Mouse (Mus musculus) heart, postnatal 0 days (tissue): ENCODE results near the gene Tsen54. TPM values are rescaled to one million over a fixed set of nuclear protein-coding genes. Genes with fewer than 3 reads are reported as not detected.

Experiments used
- ATAC-seq: fragments of 200-750 bp; cut with Nextera tagmentation; 2 replicates; pipeline ENCODE4 v1.8.0; 2017; ENCODE audit warnings: low read depth, moderate number of reproducible peaks, moderate library complexity; ENCODE audit not compliant: insufficient read depth
- DNase-seq: peaks from one replicate; pipeline ENCODE4 v3.0.0-alpha.2; 2016; ENCODE audit warnings: low spot score
- H3K27ac ChIP-seq: fragments of 300-500 bp; sonication (generic); 2 replicates; pipeline ENCODE4 v1.5.1; 2014; ENCODE audit warnings: low read depth, mild to moderate bottlenecking
- H3K27me3 ChIP-seq: fragments of 300-500 bp; sonication (generic); 2 replicates; pipeline ENCODE4 v1.6.1; 2014; ENCODE audit warnings: low read length, mixed read lengths; ENCODE audit not compliant: control insufficient read depth, insufficient read depth
- H3K36me3 ChIP-seq: fragments of 300-500 bp; sonication (generic); replicated peaks from 2 replicates; pipeline ENCODE4 v1.6.1; 2014; ENCODE audit warnings: low read length, mixed read lengths; ENCODE audit not compliant: control insufficient read depth, insufficient read depth
- H3K4me1 ChIP-seq: fragments of 300-500 bp; sonication (generic); 2 replicates; pipeline ENCODE4 v1.6.1; 2014; ENCODE audit warnings: antibody characterized with exemption; ENCODE audit not compliant: control insufficient read depth, insufficient read depth
- H3K4me2 ChIP-seq: fragments of 300-500 bp; sonication (generic); 2 replicates; pipeline ENCODE4 v1.6.1; 2014; ENCODE audit warnings: low read depth, mild to moderate bottlenecking, low read length, moderate library complexity
- H3K4me3 ChIP-seq: fragments of 300-500 bp; sonication (generic); 2 replicates; pipeline ENCODE4 v1.5.1; 2014; ENCODE audit warnings: low read depth, low read length
- H3K9ac ChIP-seq: fragments of 300-500 bp; sonication (generic); replicated peaks from 2 replicates; pipeline ENCODE4 v1.6.1; 2014; ENCODE audit warnings: low read depth, low read length, mixed read lengths
- H3K9me3 ChIP-seq: fragments of 300-500 bp; sonication (generic); replicated peaks from 2 replicates; pipeline ENCODE4 v1.6.1; 2016; ENCODE audit warnings: low read length; ENCODE audit not compliant: control insufficient read depth
- CTCF ChIP-seq: IDR thresholded peaks from 2 replicates; pipeline ENCODE4 v1.5.1; 2016; ENCODE audit warnings: antibody characterized with exemption, control low read depth, low read depth
- EP300 ChIP-seq: IDR thresholded peaks from 2 replicates; pipeline ENCODE4 v1.6.1; 2016; ENCODE audit warnings: antibody characterized with exemption, low read depth
- WGBS: fragments of 180-500 bp; shearing (Covaris S2); extraction: QIAGEN DNeasy Blood & Tissue Kit; methylation state at CpG from one replicate; pipeline ENCODE4 v1.1.7; 2014; 5-methylcytosine and 5-hydroxymethylcytosine counted together
- polyA plus RNA-seq: library from polyadenylated mRNA; unstranded; fragments of >200 nt; fragmentation: Nextera tagmentation; extraction: Ambion mirVana; gene quantifications from 2 replicates; pipeline ENCODE4 v1.2.1, GENCODE M21; 2015
- total RNA-seq: library from RNA; depleted of rRNA; stranded (reverse); fragments of >200 nt; gene quantifications from 2 replicates; pipeline ENCODE4 v1.2.3, GENCODE M21; 2014; ENCODE audit warnings: low replicate concordance

The Tsen54 gene
- total and polyA plus RNA-seq, 2 experiments from 2014 or later: 17.7 to 35.5 TPM

- TF ChIP-seq CTCF: no peak; the same call in 1 of the 2 replicates
- TF ChIP-seq EP300: no peak
- Histone ChIP-seq H3K27me3 (no peaks in the 10 kb centered on the region), H3K27ac (no peak overlapping the region), H3K9me3 (no peaks in the 10 kb centered on the region), H3K9ac (no peak overlapping the region), H3K4me1 (peaks cover 8% of the 10 kb centered on the region), H3K36me3 (peaks cover 33% of the 10 kb centered on the region), H3K4me3 (no peak overlapping the region), H3K4me2 (no peak overlapping the region)
- DNase-seq (no peak), ATAC-seq (no peak)
- WGBS: 86% methylated on average over 5 of the region's 5 CpGs
Measured at GRCm38 (mm10) chr11:115817331-115817730, 2.8 kb downstream of the Tsen54 start.

- H3K4me1 ChIP-seq: peaks cover 13% of the 10 kb centered on the region
- H3K36me3 ChIP-seq: peaks cover 38% of the 10 kb centered on the region
- no peaks in the 10 kb centered on the region for H3K9me3 ChIP-seq
- H3K9ac ChIP-seq: no peak overlapping the region
- ATAC-seq: no peak
- no peak overlapping the region for H3K4me3 ChIP-seq
- WGBS: 79% methylated on average over 16 of the region's 16 CpGs
- H3K27me3 ChIP-seq: no peaks in the 10 kb centered on the region
- DNase-seq: no peak
- H3K27ac ChIP-seq: no peak overlapping the region
- H3K4me2 ChIP-seq: no peak overlapping the region
- TF ChIP-seq EP300: no peak
- no peak for TF ChIP-seq CTCF
Measured at GRCm38 (mm10) chr11:115819915-115820623, 5.5 kb downstream of the Tsen54 start.

GRCm38 (mm10) chr11:115821001-115821400, 6.5 kb downstream of the Tsen54 start:
- H3K36me3 ChIP-seq: peaks cover 38% of the 10 kb centered on the region
- H3K4me3 ChIP-seq: no peak overlapping the region

GRCm38 (mm10) chr11:115823774-115824740, 9.5 kb downstream of the Tsen54 start, which contains the start of gene Llgl2:
Llgl2 (plus strand) TSS chr11:115824049.
- Histone ChIP-seq H3K4me2 (peak within 1 kb of the TSS; percentile 97), H3K4me1 (peaks cover 8% of the 10 kb centered on the region; the same call in 1 of the 2 replicates), H3K4me3 (peak within 1 kb of the TSS; percentile 87), H3K27me3 (no peaks in the 10 kb centered on the region), H3K27ac (0 out of 2 replicates have a peak within 1 kb of the TSS, but pooled peaks have one; percentile 11), H3K9ac (peak within 1 kb of the TSS; percentile 68), H3K36me3 (peaks cover 27% of the 10 kb centered on the region), H3K9me3 (no peaks in the 10 kb centered on the region)
- under 1% methylated on average over 85 of the region's 87 CpGs for WGBS
- ATAC-seq: peak; percentile 94
- DNase-seq: peak; percentile 86
- TF ChIP-seq EP300 (no peak), CTCF (no peak)

More at GRCm38 (mm10) chr11:115821001-115821400, 6.5 kb downstream of the Tsen54 start:
- no peaks in the 10 kb centered on the region for H3K27me3 ChIP-seq
- DNase-seq: no peak
- no peak overlapping the region for H3K9ac ChIP-seq
- H3K4me2 ChIP-seq: no peak overlapping the region
- H3K4me1 ChIP-seq: 0 out of 2 replicates have a peak, but pooled peaks cover 7% of the 10 kb centered on the region
- no peaks in the 10 kb centered on the region for H3K9me3 ChIP-seq
- no peak overlapping the region for H3K27ac ChIP-seq
- WGBS: 65% methylated on average over 4 of the region's 4 CpGs
- ATAC-seq: no peak
- TF ChIP-seq CTCF (no peak), EP300 (no peak)

GRCm38 (mm10) chr11:115824813-115825212, 10.3 kb downstream of the Tsen54 start:
- WGBS: 25% methylated on average over 11 of the region's 11 CpGs
- TF ChIP-seq EP300 (no peak), CTCF (no peak)
- peak overlapping the region; percentile 68; the same call in 1 of the 2 replicates for H3K9ac ChIP-seq
- peaks cover 15% of the 10 kb centered on the region for H3K4me1 ChIP-seq
- H3K27ac ChIP-seq: no peak overlapping the region
- no peak for ATAC-seq
- no peaks in the 10 kb centered on the region for H3K27me3 ChIP-seq
- peaks cover 24% of the 10 kb centered on the region for H3K36me3 ChIP-seq
- peak overlapping the region; percentile 87 for H3K4me3 ChIP-seq
- no peak for DNase-seq
- H3K9me3 ChIP-seq: no peaks in the 10 kb centered on the region
- peak overlapping the region; percentile 97 for H3K4me2 ChIP-seq
